ENCODE assay signal across 20 mouse cellular contexts in the genomic region with DNA sequence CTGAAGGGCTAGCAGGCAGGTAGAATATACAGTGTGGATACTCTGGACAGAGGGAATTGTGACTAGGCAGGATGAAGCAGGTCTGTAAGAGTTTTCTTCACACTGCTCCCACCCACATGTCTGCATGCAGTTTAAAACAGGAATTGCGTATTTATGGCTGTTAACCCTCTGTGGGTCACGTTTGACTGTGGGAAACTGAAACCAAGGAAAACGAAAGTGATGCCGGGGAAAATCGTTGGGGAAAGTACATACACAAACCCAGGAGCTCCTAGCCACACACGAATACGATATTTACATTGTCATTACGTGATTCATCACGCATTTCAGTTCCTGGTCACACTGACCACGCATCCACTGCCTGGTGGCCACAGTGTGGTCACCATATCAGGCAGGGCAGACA.
DNase-seq lines count a peak whose midpoint lies in the region; ATAC-seq and TF ChIP-seq lines count a peak whose summit lies in the region.
"Had no signal": no experiment of that assay in that cellular context is flagged by ENCODE, and none has a peak within 500 bp of the region (broad histone marks: within the 10 kb centered on the region; RNA-seq: fewer than 3 reads in every experiment).

No protein-coding gene starts in this region.

- peaks cover 16% of the 10 kb centered on the region; the same call in 1 of the 2 replicates for H3K4me1 ChIP-seq in liver, postnatal 0 days (ENCODE audit: insufficient read depth)
- H3K4me1 ChIP-seq in liver, embryonic 12.5 days, result peaks cover 45% of the 10 kb centered on the region
- peaks cover 34% of the 10 kb centered on the region for H3K4me1 ChIP-seq in bone marrow macrophage, adult 2 months (ENCODE audit: control insufficient read depth, insufficient read depth, low read length)
- no peaks in the 10 kb centered on the region for H3K4me1 ChIP-seq in stomach, postnatal 0 days (replicated peaks; ENCODE audit: control insufficient read depth, insufficient read depth)
- peaks cover 10% of the 10 kb centered on the region; the same call in 1 of the 2 replicates for H3K4me1 ChIP-seq in midbrain, embryonic 10.5 days
- peaks cover 14% of the 10 kb centered on the region; the same call in 1 of the 2 replicates for H3K4me1 ChIP-seq in embryonic facial prominence, embryonic 10.5 days
- H3K4me1 ChIP-seq: embryonic facial prominence, embryonic 12.5 days; forebrain, embryonic 13.5 days; midbrain, embryonic 15.5 days had no signal

- no peak overlapping the region for H3K27ac ChIP-seq in liver, postnatal 0 days (ENCODE audit: low read depth)
- no peak overlapping the region for H3K27ac ChIP-seq in liver, embryonic 12.5 days
- H3K27ac ChIP-seq in bone marrow macrophage, adult 2 months (ENCODE audit: insufficient read depth, low read depth, low read length), result no peak overlapping the region
- peak overlapping the region; percentile 27 for H3K27ac ChIP-seq in macrophage
- H3K27ac ChIP-seq in stomach, postnatal 0 days (replicated peaks), result no peak overlapping the region
- H3K27ac ChIP-seq in midbrain, embryonic 10.5 days (replicated peaks), result no peak overlapping the region
- no peak overlapping the region for H3K27ac ChIP-seq in embryonic facial prominence, embryonic 10.5 days (replicated peaks)
- H3K27ac ChIP-seq: embryonic facial prominence, embryonic 12.5 days; forebrain, embryonic 13.5 days; limb, embryonic 13.5 days; midbrain, embryonic 15.5 days had no signal

- no peak for TF ChIP-seq POLR2A in bone marrow macrophage, adult 2 months (IDR thresholded peaks at IDR 0.05; ENCODE audit: borderline replicate concordance, low read depth, low read length)

- no peak for ATAC-seq in liver, postnatal 0 days
- ATAC-seq in liver, embryonic 12.5 days, result no peak
- 0 out of 2 replicates have a peak, but pooled peaks have one; percentile 35 for ATAC-seq in stomach, postnatal 0 days (ENCODE audit: low FRiP score, low TSS enrichment)
- ATAC-seq: activated CD4-positive, CD25-positive, alpha-beta regulatory T cell, adult 4 months; CD4-positive, CD25-positive, alpha-beta regulatory T cell, adult 4 months; forebrain, embryonic 13.5 days; midbrain, embryonic 15.5 days had no signal

- no peaks in the 10 kb centered on the region for H3K27me3 ChIP-seq in liver, postnatal 0 days (ENCODE audit: insufficient read depth, low read length)
- no peaks in the 10 kb centered on the region for H3K27me3 ChIP-seq in liver, embryonic 12.5 days (replicated peaks)
- no peaks in the 10 kb centered on the region for H3K27me3 ChIP-seq in stomach, postnatal 0 days (ENCODE audit: control insufficient read depth, insufficient read depth, low read length)
- H3K27me3 ChIP-seq in midbrain, embryonic 10.5 days (ENCODE audit: low read depth, poor library complexity, severe bottlenecking), result no peaks in the 10 kb centered on the region
- H3K27me3 ChIP-seq in embryonic facial prominence, embryonic 10.5 days (replicated peaks; ENCODE audit: low read depth, poor library complexity, severe bottlenecking), result no peaks in the 10 kb centered on the region
- H3K27me3 ChIP-seq: embryonic facial prominence, embryonic 12.5 days; forebrain, embryonic 13.5 days; limb, embryonic 13.5 days; midbrain, embryonic 15.5 days had no signal

- H3K4me2 ChIP-seq in liver, postnatal 0 days (ENCODE audit: low read depth, low read length), result 0 out of 2 replicates have a peak overlapping the region, but pooled peaks have one; percentile 18
- no peak overlapping the region for H3K4me2 ChIP-seq in liver, embryonic 12.5 days
- H3K4me2 ChIP-seq in stomach, postnatal 0 days (replicated peaks; ENCODE audit: low read depth), result no peak overlapping the region; the same call in 1 of the 2 replicates
- H3K4me2 ChIP-seq: embryonic facial prominence, embryonic 12.5 days; forebrain, embryonic 13.5 days; limb, embryonic 13.5 days; lung, embryonic 14.5 days; midbrain, embryonic 15.5 days had no signal

- DNase-seq in liver, postnatal 0 days, result no peak
- no peak for DNase-seq in stomach, postnatal 0 days (ENCODE audit: low spot score)
- no peak for DNase-seq in midbrain, embryonic 10.5 days (ENCODE audit: low spot score)
- no peak for DNase-seq in embryonic facial prominence, embryonic 10.5 days (ENCODE audit: low spot score)
- DNase-seq in lung, postnatal 25 days (ENCODE audit: low spot score), result no peak
- DNase-seq: cerebellum, adult 9-10 months; gastrocnemius, postnatal 36 days; lung, embryonic 14.5 days; thymus, postnatal 14 days had no signal

- no peak overlapping the region for H3K9ac ChIP-seq in liver, postnatal 0 days (replicated peaks)
- no peak overlapping the region for H3K9ac ChIP-seq in liver, embryonic 12.5 days
- H3K9ac ChIP-seq in stomach, postnatal 0 days (ENCODE audit: low read length), result no peak overlapping the region
- H3K9ac ChIP-seq: embryonic facial prominence, embryonic 12.5 days; forebrain, embryonic 13.5 days; limb, embryonic 13.5 days; lung, embryonic 14.5 days; midbrain, embryonic 15.5 days had no signal

- H3K4me3 ChIP-seq in liver, postnatal 0 days (ENCODE audit: low read depth, low read length), result no peak overlapping the region
- H3K4me3 ChIP-seq in liver, embryonic 12.5 days, result no peak overlapping the region
- H3K4me3 ChIP-seq in bone marrow macrophage, adult 2 months (ENCODE audit: insufficient read depth, low read length), result peak overlapping the region; percentile 50
- H3K4me3 ChIP-seq in macrophage (ENCODE audit: inconsistent target), result peak overlapping the region; percentile 10; the same call in 1 of the 2 replicates
- no peak overlapping the region for H3K4me3 ChIP-seq in stomach, postnatal 0 days (ENCODE audit: low read depth, low read length)
- no peak overlapping the region for H3K4me3 ChIP-seq in midbrain, embryonic 10.5 days
- H3K4me3 ChIP-seq in embryonic facial prominence, embryonic 10.5 days, result no peak overlapping the region
- H3K4me3 ChIP-seq: embryonic facial prominence, embryonic 12.5 days; erythroblast, embryonic 14.5 days; forebrain, embryonic 13.5 days; limb, embryonic 13.5 days; midbrain, embryonic 15.5 days had no signal

- no peaks in the 10 kb centered on the region for H3K9me3 ChIP-seq in liver, postnatal 0 days (ENCODE audit: low read length)
- no peaks in the 10 kb centered on the region for H3K9me3 ChIP-seq in liver, embryonic 12.5 days (replicated peaks)
- no peaks in the 10 kb centered on the region for H3K9me3 ChIP-seq in stomach, postnatal 0 days (ENCODE audit: control insufficient read depth, low read length)
- H3K9me3 ChIP-seq in midbrain, embryonic 10.5 days (replicated peaks), result no peaks in the 10 kb centered on the region
- H3K9me3 ChIP-seq in embryonic facial prominence, embryonic 10.5 days, result no peaks in the 10 kb centered on the region
- H3K9me3 ChIP-seq: embryonic facial prominence, embryonic 12.5 days; forebrain, embryonic 13.5 days; G1E; midbrain, embryonic 15.5 days had no signal

- TF ChIP-seq EP300 in liver, postnatal 0 days (IDR thresholded peaks at IDR 0.05; ENCODE audit: low read depth), result no peak
- TF ChIP-seq EP300 in stomach, postnatal 0 days (optimal IDR thresholded peaks at IDR 0.05), result no peak

- peaks cover 100% of the 10 kb centered on the region for H3K79me2 ChIP-seq in macrophage (ENCODE audit: inconsistent target)

- TF ChIP-seq CTCF in liver, postnatal 0 days (IDR thresholded peaks at IDR 0.05; ENCODE audit: low read depth), result no peak
- no peak for TF ChIP-seq CTCF in bone marrow macrophage, adult 2 months (IDR thresholded peaks at IDR 0.05; ENCODE audit: low read depth, low read length)
- no peak for TF ChIP-seq CTCF in stomach, postnatal 0 days (IDR thresholded peaks at IDR 0.05; ENCODE audit: low read depth)

- H3K36me3 ChIP-seq in liver, postnatal 0 days (replicated peaks; ENCODE audit: insufficient read depth, low read length), result no peaks in the 10 kb centered on the region
- H3K36me3 ChIP-seq in liver, embryonic 12.5 days, result no peaks in the 10 kb centered on the region
- no peaks in the 10 kb centered on the region for H3K36me3 ChIP-seq in macrophage (ENCODE audit: inconsistent target)
- H3K36me3 ChIP-seq in stomach, postnatal 0 days (ENCODE audit: control insufficient read depth, insufficient read depth, low read length), result no peaks in the 10 kb centered on the region
- no peaks in the 10 kb centered on the region for H3K36me3 ChIP-seq in midbrain, embryonic 10.5 days
- no peaks in the 10 kb centered on the region for H3K36me3 ChIP-seq in embryonic facial prominence, embryonic 10.5 days (replicated peaks)
- H3K36me3 ChIP-seq: embryonic facial prominence, embryonic 12.5 days; G1E; limb, embryonic 13.5 days; midbrain, embryonic 15.5 days had no signal

- WGBS in liver, postnatal 0 days (ENCODE audit: insufficient replicate concordance), result 64% methylated on average over 10 of the region's 10 CpGs
- WGBS in liver, embryonic 12.5 days (ENCODE audit: insufficient replicate concordance), result 52% methylated on average over 10 of the region's 10 CpGs
- 28% methylated on average over 10 of the region's 10 CpGs for WGBS in macrophage (ENCODE audit: missing documents)
- 64% methylated on average over 10 of the region's 10 CpGs for WGBS in stomach, postnatal 0 days
- 91% methylated on average over 10 of the region's 10 CpGs for WGBS in midbrain, embryonic 10.5 days
- 86% methylated on average over 10 of the region's 10 CpGs for WGBS in embryonic facial prominence, embryonic 10.5 days

Comparison
In these comparisons a context has a peak if more than half of its experiments do, and no peak if none do; other contexts are left out.
1. H3K4me3 ChIP-seq: peak in bone marrow macrophage, adult 2 months (single experiment) and macrophage (single experiment); none in liver, postnatal 0 days (single experiment), liver, embryonic 12.5 days (single experiment), stomach, postnatal 0 days (single experiment), midbrain, embryonic 10.5 days (single experiment) and embryonic facial prominence, embryonic 10.5 days (single experiment).